Mouse (Mus musculus) R1 (cell line): ENCODE results near the gene Etfb.
A peak's percentile ranks its signal among the peaks of the same experiment; 100 is the strongest.
"Not testable (repeated sequence)": the region's sequence is repeated elsewhere in the genome, so short reads cannot be mapped to it uniquely, and the experiment has no call there.

Experiments used
- DNase-seq: peaks from one replicate; pipeline ENCODE4 v3.0.0-alpha.2; 2018; ENCODE audit warnings: low read depth, low spot score

Gene Etfb

DNA sequence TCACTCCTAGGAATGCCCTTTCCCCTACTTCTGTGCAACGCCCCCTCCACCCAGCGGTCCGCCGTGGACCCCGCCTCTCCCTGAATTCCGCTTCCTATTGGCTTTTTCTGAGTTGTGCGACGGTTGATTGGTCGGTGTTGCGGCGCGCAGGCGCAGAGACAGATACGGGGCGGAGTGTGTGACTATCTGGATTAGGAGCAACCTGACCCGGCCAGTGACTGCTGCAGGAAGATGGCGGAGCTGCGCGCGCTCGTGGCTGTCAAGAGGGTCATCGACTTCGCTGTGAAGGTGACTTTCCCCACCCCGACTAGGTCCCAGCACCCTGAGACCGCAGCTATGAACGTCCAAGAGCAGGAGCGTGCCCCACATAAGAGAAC lies at the start of gene Etfb, which contains the start of gene Gm45233:
TSS of gene Etfb (plus strand) at position 167 of the 377 bp plus-strand sequence.
TSS of gene Gm45233 (plus strand) at position 212 of the 377 bp plus-strand sequence.
- peak; percentile 99 for DNase-seq

DNA sequence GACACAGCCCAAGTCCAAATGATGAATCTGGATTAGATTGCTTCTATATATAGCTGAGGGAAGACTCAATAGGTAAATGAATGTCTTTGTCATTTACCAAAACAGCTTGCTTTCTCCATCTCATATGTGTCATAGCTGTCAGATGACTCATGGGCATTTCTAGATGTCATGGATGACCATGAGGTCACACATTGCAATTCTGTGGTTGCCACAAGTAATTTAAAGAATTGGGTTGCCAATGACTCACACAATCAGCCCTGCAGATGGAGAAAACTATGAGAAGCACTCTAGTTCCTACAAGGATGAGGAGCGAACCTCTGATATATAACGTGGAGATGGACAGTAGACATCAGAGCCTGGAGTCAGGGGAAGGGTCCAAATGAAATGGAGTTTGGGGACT lies 44.4 kb upstream of the Etfb start:
- DNase-seq = no peak

GRCm38 (mm10) chr7:43402718-43403117 lies 41.2 kb upstream of the Etfb start:
- no peak for DNase-seq

- no peak for DNase-seq
These were observed 36.3 kb upstream of the Etfb start for GRCm38 (mm10) chr7:43407573-43407972.

- DNase-seq = no peak
These were observed 35.7 kb upstream of the Etfb start, which contains the start of gene Siglecg for GRCm38 (mm10) chr7:43408131-43408553. Gene Siglecg (plus strand): TSS chr7:43408204.

DNA sequence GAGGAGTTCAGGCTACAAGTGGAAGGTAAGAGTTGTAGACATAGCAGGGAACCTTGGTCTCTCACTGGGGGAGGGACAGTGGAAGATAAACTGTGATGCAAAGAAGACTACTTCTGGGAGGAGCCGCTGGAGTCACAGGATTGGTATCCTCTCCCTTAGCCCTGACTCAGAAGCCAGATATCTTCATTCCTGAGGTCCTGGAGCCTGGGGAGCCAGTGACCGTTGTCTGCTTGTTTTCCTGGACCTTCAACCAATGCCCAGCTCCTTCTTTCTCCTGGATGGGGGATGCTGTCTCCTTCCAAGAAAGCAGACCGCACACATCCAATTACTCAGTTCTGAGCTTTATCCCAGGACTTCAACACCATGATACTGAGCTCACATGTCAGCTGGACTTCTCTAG lies 34.8 kb upstream of the Etfb start:
- no peak for DNase-seq

GRCm38 (mm10) chr7:43411724-43412123 lies 32.2 kb upstream of the Etfb start:
- DNase-seq = not testable (repeated sequence)

- DNase-seq = peak; percentile 67
These were observed 26.6 kb upstream of the Etfb start for GRCm38 (mm10) chr7:43417298-43417697.

DNA sequence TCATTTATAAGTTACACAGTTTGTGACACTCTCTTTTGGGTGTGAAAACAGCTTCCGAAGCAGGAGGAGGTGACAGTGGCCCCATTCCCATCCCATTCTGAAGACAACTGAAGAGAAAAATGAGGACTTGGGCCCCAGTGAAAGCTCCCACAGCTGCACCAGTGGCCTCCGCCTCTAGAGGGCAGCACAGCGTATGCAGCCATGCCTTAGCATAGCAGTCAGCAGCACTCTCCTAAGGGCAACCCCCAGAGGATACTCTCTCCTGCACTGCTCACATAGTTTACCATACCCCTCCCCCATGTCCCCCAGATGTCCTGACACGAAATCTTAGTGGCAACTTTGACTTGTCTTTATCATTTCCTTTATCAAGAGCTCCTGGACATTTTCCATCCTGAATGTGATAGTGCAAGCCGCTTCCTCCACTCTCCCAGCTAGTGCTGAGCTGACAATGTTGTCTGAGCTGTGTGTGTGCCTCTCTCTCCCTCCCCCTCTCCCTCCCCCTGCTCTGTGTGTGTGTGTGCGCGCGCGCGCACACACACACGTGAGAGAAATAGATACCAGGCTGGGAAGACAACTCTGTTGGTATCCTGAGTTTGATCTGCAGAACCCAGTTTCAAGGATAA lies 20.8 kb upstream of the Etfb start:
- peak; percentile 85 for DNase-seq

DNA sequence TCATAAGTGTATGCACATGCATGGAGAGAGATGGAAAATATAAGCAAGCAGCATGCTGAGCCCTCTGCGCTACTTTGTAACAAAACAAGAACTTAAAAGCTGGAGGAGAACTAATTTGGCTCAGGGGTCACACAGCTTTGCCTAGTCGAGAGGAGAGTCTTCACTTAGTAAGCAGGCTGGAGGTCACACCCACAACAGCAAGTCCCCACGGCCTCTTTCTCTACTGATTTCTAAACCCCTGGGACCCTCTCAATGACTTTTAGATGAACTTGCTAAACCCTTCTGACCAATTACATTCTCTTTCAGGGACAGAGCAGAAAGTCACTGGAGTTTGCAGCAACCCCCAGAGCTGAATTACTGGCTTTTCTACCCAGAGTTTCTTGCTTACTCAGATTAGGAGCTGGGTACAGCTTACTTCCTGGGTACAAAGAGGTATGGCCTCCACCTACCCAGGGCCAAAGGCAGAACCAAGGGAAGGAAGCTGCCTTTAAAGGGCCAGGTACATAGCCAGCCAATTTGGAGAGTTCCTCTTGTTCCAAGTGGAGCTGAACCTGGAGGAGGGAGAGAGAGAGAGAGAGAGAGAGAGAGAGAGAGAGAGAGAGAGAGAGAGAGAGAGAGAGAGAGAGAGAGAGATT lies 19.8 kb upstream of the Etfb start:
- no peak for DNase-seq

DNA sequence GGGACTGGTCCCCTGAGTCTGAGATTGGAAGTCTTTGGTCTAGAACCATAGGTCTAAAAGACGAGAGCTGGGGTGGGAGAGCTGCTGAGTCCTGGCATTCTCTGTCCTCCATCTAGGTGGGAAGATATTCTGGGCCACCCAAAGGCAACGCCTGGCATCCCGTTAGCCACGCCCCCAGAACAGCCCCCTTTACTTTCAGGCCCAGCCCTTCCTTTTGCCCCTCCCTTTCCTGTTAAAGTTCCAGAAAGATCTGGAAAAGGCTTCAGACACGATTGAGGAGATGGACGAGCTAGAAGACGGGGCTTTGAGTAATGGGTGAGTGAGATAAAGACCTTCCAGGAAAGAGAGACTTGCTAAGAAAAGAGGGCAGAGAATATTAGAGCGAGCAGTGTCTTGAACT lies 16.5 kb upstream of the Etfb start, which contains the start of gene Lim2:
TSS of gene Lim2 (plus strand) at position 265 of the 400 bp plus-strand sequence.
- peak; percentile 75 for DNase-seq

- DNase-seq = no peak
These were observed 14.4 kb upstream of the Etfb start for GRCm38 (mm10) chr7:43429500-43429899.

DNA sequence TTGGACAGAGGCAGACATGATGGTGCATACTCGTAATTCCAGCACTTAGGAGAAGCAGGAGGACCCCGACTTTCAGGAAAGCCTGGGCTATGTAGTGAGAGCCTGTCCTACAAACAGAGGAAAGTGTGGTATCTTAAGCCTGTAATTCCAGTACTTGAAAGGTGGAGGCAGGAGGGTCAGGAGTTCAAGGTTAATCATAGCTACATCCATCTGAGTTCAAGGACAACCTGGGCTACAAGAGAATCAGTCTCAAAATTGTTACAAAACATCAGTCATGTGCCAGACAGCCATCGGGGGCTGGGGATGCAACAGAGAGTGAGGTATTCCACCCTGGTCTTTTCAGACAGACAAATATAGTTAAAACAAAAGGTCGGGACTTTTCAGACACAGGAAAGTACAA lies 11.0 kb upstream of the Etfb start:
- DNase-seq = peak; percentile 62

DNA sequence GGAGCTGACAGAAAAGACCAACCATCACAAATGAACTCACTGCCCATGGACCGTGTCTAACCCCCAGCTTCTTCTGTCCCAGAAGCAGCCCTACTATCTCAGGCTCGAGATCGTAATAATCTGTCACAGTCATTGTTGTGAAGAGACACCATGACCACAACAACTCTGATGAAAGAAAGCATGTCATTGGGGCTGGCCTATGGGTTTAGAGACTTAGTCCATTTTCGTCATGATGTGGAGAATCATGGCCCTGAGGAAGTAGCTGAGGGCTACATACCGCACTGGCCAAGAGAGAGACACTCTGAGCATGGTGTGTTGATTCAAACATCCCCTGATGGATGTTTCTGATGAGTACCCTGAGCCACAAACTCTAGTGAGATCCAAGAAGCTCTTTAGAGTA lies 9.2 kb upstream of the Etfb start:
- no peak for DNase-seq

- no peak for DNase-seq
These were observed 7.3 kb upstream of the Etfb start, which contains the start of gene Nkg7 for GRCm38 (mm10) chr7:43436341-43437255. Gene Nkg7 (plus strand): TSS chr7:43437073.

DNA sequence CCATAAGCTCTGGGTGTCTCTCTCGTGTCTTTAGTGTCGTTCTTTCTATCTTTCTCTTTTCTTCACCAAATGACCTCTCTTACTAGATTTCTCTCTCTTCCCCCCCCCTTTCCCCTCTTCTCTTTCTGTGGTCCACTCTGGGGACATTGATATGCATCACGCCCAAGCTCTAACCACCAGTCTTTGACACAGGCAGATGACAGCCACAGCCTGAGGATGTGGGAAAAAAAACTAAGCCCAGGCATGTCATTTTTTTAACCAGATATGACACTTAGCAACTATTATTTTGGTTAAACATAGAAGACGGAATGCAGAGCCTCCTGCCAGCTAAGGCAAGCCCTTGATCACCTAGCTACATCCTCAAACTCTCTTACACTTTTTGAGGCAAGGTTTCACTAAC lies 5.3 kb upstream of the Etfb start:
- no peak for DNase-seq

DNA sequence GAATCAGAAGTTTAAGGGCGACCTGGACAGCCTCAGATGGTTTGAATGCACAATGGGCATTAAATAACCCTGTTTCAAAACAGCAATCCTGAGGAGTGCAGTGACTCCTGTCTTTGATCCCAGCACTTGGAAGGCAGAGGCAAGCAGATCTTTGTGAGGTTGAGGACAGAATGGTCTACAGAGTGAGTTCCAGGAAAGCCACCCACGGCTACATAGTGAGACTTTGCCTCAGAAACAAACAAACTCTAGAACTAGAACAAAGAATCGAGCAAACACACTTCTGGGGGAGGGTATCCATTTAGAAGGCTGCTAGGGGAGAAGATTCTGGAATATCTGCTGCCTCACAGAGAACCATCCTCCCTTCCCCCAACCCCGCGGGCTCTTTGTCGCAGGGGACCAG lies 3.4 kb upstream of the Etfb start, which contains the start of gene Cldnd2:
TSS of gene Cldnd2 (plus strand) at position 301 of the 400 bp plus-strand sequence.
- no peak for DNase-seq

- no peak for DNase-seq
These were observed 2.8 kb upstream of the Etfb start for GRCm38 (mm10) chr7:43441071-43441470.

DNA sequence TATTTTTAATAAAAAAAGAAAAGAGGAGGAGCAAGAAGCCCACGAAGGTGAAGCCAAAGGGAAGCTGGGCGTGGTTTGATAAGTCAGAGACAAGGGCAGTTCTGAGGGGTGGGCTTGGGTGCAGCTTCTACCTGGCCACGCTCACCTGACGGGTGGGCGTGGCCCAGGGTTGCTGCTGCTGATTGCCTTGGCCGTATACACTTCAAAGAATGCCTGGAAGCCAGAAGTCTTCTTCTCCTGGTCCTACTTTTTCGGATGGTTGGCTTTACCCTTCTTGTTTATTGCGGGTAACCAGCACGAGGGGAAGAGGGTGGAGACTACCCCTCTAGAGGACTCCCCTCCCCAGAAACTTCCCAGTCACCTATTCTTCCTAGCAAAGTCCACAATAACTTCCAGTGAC lies 1.2 kb upstream of the Etfb start:
- no peak for DNase-seq

GRCm38 (mm10) chr7:43443126-43443916 lies 562 bp upstream of the Etfb start:
- peak; percentile 86 for DNase-seq

- no peak for DNase-seq
These were observed 3.9 kb downstream of the Etfb start for GRCm38 (mm10) chr7:43447801-43448200.
